Mouse (Mus musculus) heart, adult 9 months (tissue): Measurements from ENCODE around the gene Agt.

ENCODE experiments used
- DNase-seq, 2 experiments: peaks; one replicate each; pipeline ENCODE4 v3.0.0; 2022; ENCODE audit warnings: low spot score in 2 of 2

Gene Agt

DNA sequence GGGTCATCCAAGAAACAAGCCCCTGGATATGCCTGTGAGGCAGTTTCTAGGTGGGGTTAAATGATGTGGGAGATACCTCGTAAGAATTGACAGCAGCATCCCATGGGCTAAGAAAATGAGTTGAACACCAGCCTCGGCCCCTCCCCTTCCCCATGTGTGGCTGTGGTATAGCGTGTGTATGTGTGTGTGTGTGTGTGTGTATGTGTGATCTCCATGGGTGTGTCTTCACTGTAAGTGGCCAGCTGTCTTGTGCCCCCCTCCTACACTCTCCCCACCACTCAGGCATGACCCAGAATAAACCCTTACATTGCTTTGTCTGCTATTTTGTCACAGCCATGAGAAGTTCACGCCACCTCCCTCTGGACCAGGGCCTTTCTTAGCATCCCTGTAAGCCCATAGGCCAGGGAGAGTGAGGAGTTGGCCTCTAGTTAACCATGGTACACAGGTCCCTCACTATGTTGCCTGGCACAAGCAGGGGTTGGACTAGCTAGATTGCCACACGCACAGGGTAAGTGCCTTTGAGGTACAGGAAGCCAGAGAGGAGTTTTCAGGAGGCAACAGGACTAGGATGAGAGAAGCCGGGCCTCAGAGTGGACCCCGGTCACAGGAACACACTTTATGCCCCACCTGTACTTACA lies 14.3 kb downstream of the Agt start:
- no peak for DNase-seq

DNA sequence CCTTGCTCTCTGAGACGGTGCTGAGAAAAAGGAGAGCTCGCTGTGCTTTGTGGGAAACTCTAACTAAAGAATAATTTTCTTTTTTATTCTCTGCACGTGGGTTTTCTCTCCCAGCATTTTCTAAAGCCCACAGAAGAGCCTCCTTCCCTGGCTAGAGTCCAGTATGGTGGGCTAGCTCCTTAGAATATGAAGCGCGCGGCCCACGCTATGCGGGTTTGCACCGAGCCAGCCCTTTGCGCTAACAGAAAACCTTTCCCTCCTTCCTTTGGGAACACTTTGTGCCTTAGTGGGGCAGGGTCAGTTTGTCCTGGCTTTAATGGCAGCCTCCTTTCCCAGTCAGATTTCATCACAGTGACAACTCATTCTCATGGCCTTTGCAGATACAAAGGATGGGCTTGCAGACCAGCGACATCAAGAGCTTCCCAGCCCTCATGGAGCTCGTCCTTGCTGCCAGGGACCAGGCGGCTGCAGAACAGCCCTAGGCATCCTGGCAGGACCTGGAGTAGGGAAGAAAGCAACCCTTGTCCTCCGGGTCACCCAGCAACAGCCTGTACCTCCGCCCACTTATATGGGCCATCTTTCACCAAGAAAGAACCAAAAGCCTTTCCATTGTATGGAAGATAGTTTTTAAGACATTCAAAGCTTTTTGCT lies 18.4 kb downstream of the Agt start:
- no peak for DNase-seq

- DNase-seq = no peak
Observed at GRCm38 (mm10) chr8:124548187-124548586, 21.3 kb downstream of the Agt start.

- DNase-seq = no peak
Observed at GRCm38 (mm10) chr8:124547269-124547668, 22.2 kb downstream of the Agt start.

- DNase-seq = no peak
Observed at GRCm38 (mm10) chr8:124546815-124547214, 22.7 kb downstream of the Agt start.

DNA sequence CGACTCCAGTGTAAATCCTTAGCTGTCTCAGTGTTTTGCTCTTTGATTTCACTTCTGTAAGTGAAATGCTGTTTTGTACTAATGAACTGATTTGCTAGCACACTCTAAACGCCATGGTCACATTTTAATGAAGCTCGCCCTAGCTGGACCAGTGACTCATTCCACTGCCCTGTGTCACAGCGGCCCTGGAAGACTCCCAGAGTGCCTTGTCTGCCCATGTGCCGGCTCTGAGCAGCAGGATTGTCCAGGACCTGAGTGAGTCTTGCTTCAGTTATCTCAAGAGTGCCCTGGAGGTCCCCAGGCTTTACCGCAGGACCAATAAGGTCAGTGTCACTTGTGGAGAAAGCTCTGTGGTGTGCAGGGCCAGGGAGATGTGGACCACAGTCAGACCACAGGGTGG lies 23.1 kb downstream of the Agt start:
- no peak for DNase-seq

DNA sequence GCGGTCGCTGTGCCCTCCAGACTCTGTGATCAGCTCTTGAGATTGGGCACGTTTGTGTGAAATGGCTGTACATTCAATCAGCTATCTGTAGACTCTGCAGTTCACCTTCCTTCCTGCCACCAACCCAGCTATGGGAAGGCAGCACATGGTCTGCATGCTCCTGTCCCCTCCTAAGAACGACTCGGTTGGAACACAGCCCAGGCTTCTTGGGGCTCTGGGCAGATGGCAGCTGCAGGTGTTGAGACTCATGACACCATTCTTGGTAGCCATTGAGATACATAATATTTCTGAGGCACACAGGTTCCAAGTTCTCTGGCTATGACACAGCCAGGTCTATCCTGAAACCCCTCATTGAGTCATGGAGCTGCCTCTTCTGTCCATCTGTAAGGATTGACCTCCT lies 26.2 kb downstream of the Agt start:
- DNase-seq = no peak

DNA sequence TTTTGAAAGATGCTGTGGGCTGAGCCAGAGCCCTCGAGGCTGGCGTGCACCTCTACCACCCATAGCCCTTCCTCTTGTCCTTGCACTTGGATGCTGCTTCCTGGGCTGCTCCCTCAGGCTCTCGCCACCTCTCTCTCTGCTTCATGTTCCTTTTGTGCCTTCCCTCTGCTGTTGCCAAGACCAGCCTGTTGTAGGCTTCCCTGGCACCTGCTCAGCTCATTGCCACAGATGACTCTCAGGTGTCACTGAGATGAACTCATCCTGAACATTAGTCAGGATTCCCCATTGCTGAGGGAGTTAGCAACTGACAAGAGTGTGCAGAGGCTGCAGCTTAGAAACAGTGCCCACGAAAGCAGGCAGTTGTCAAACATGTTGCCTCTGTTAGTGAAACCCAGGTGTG lies 27.5 kb downstream of the Agt start:
- DNase-seq = no peak

DNA sequence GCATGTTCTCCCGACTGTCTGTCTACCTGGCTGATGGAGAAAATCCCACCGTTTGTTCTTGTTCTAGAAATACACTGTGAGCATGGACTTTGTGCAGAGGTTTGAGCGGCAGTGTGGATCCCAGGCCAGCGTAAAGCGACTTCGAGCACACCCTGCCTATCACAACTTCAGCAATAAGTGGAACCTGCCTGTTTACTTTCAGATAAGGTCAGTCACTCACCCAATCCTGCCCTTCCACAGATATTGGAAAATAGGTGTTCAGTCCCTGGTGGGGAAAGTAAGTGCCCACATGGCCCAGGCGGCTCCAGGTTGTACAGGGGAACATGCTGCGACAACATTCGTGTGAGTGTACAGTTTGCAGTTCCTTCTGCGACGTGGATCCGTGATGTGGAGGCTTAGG lies 28.6 kb downstream of the Agt start:
- no peak for DNase-seq

DNA sequence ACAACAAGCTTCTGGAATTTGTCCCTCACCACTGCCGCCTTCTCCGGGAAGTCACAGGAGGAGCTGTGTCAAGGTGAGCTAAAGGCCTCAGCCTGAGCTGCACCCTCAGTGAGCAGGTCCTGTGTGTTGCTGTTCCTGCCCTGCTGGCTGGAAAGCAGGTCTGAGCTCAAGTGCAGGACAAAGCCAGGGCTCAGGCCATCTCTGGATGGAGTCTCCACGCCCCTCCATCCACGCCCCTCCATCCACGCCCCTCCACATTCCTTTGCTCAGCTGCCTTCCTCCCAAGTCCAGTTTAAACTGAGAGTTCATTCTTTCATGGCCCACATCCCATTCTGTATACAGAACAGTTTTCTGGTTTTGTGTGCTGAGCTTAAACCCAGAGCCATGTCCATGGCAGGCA lies 34.1 kb downstream of the Agt start:
- DNase-seq = no peak

- DNase-seq = no peak
Observed at GRCm38 (mm10) chr8:124532626-124533025, 36.9 kb downstream of the Agt start.

GRCm38 (mm10) chr8:124530996-124531395 lies 38.5 kb downstream of the Agt start:
- DNase-seq = no peak

DNA sequence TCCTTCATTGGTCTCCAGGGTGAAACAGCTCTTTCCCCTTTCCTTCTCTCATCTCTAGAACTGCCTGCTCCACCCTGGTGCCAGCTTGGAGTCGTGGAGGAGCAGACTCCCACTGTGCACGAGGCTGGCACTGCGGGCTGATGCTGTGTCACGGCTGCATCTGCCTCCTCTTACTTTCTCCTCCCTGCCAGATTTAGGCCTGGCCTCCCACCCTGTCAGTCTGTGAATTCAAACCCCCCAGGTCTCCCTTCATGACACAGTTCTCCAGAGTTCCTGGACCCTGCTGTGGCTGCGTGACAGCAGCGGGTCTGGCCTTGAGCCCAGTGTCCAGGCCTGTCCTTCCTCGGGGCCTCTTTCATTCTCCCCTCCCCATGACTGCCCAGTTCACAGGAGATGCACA lies 39.0 kb downstream of the Agt start:
- DNase-seq = no peak

GRCm38 (mm10) chr8:124530076-124530475 lies 39.4 kb downstream of the Agt start:
- DNase-seq = no peak

DNA sequence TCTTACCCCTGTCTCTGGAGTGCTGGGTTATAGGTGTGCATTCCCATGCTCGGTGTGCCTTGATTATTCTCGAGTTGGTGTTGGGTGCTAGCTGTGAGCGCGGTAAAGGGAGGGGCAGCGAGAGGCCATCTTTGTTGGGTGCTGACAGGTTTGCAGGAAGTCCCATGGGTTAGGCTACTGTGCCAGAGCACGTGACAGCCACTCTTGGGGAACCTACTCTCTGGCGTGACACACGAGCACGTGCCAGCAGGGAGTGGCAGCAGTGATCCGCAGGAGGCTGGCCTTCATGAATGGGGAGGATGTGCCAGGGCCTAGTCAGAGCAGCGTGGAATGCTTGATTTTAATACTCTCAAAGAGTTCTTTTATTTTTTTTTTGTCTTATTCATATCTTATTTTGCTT lies 43.2 kb downstream of the Agt start:
- DNase-seq = no peak

DNA sequence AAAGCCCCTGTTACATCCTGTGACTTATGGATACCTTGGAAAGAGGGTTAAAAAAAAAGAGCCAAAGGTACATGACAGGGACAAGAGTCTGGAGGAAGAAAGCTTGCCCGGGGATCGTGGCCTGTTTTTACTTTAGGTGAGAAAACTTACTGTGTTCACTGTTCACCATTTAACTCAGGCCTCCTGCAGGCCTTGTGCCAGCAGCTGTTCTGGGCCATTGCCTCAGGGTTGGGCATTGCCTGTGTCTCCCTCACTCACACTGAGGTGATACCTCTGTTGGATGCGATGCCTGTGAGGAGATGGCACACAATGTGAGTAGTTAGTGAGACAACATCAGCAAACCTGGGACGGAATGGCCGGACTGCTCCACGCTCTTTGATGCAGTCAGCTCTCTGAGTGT lies 47.6 kb downstream of the Agt start:
- no peak for DNase-seq

- DNase-seq = peak; percentile 90 to 92
Observed at GRCm38 (mm10) chr8:124520249-124521080, 49.0 kb downstream of the Agt start, which contains the start of gene Cog2. Cog2 (plus strand) TSS chr8:124520767.

DNA sequence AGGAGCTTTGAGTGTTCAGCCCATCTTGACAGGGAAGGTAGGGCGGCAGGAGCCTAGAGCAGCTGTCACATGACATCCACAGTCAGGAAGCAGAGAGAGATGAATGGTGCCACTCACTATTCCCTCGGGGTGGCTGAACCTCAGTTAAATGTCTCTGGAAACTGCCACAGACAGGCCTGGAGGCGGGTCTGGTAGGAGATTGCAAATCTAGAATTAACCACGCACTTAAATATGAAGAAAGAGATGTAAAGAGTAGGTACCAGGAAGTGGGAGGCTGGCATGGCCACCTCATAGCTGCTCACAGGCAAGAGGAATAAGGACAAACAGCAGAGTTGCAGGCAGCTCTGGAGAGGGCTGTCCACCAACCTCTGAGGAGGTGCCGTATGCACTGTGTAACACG lies 52.4 kb downstream of the Agt start:
- DNase-seq = no peak

GRCm38 (mm10) chr8:124516525-124516924 lies 53.0 kb downstream of the Agt start:
- DNase-seq = no peak

DNA sequence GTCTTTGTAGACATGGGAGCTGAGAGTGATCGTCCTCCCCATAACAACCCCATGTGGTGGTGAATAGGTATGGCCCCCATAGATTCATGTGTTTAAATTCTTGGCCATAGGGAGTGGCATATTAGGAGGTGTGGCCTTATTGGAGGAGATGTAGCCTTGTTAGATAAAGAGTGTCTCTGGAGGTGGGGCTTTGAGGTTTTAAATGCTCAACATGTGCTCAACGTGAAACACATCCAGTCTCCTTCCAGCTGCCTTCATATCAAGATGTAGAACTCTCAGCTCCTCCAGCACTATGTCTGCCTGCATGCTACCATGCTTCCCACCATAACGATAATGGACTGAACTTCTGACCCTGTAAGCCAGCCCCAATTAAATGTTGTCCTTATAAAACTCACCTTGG lies 53.5 kb downstream of the Agt start:
- no peak for DNase-seq

GRCm38 (mm10) chr8:124509156-124509555 lies 60.4 kb downstream of the Agt start:
- no peak for DNase-seq

- DNase-seq = no peak
Observed at GRCm38 (mm10) chr8:124508321-124508695, 61.2 kb downstream of the Agt start.
